Mouse (Mus musculus): ENCODE measurements around the gene Nop2. TPM values are rescaled to one million over a fixed set of nuclear protein-coding genes. Genes with fewer than 3 reads are reported as not detected.

The Nop2 gene
- polyA plus RNA-seq, 1 experiment from 2014 or later = 114 TPM

GRCm38 (mm10) chr6:125092372-125092771, 39.3 kb upstream of the Nop2 start:
- no peaks in the 10 kb centered on the region for H3K27me3 ChIP-seq (replicated peaks; ENCODE audit: control insufficient read depth, insufficient read depth, low read length)
- DNase-seq (ENCODE audit: low spot score) = no peak
- H3K4me2 ChIP-seq = no peak overlapping the region
- H3K27ac ChIP-seq (ENCODE audit: low read depth, low read length) = peak overlapping the region; percentile 35; the same call in 1 of the 2 replicates
- no peak overlapping the region for H3K4me3 ChIP-seq (ENCODE audit: low read depth, low read length)
- H3K36me3 ChIP-seq (ENCODE audit: control insufficient read depth, insufficient read depth, low read length) = no peaks in the 10 kb centered on the region
- 62% methylated on average over 5 of the region's 5 CpGs for WGBS
- no peaks in the 10 kb centered on the region for H3K9me3 ChIP-seq (ENCODE audit: control insufficient read depth, low read length)
- H3K4me1 ChIP-seq (replicated peaks; ENCODE audit: control insufficient read depth, insufficient read depth, low read length) = peaks cover 36% of the 10 kb centered on the region
- no peak for ATAC-seq (replicated peaks; ENCODE audit: low FRiP score)
- no peak overlapping the region for H3K9ac ChIP-seq (ENCODE audit: low read depth, low read length)

- no peak overlapping the region for H3K4me2 ChIP-seq
- no peaks in the 10 kb centered on the region for H3K9me3 ChIP-seq (ENCODE audit: control insufficient read depth, low read length)
- 53% methylated on average over 3 of the region's 3 CpGs for WGBS
- H3K27ac ChIP-seq (ENCODE audit: low read depth, low read length) = peak overlapping the region; percentile 98
- H3K36me3 ChIP-seq (ENCODE audit: control insufficient read depth, insufficient read depth, low read length) = no peaks in the 10 kb centered on the region; the same call in 1 of the 2 replicates
- no peak overlapping the region for H3K4me3 ChIP-seq (ENCODE audit: low read depth, low read length)
- H3K27me3 ChIP-seq (replicated peaks; ENCODE audit: control insufficient read depth, insufficient read depth, low read length) = no peaks in the 10 kb centered on the region
- H3K9ac ChIP-seq (ENCODE audit: low read depth, low read length) = no peak overlapping the region
- DNase-seq (ENCODE audit: low spot score) (no peak), ATAC-seq (replicated peaks; ENCODE audit: low FRiP score) (no peak)
- H3K4me1 ChIP-seq (replicated peaks; ENCODE audit: control insufficient read depth, insufficient read depth, low read length) = peaks cover 43% of the 10 kb centered on the region
Measured at GRCm38 (mm10) chr6:125094843-125095242, 36.9 kb upstream of the Nop2 start.

GRCm38 (mm10) chr6:125095391-125096278, 36.1 kb upstream of the Nop2 start, which contains the start of gene Chd4:
Chd4 (plus strand) TSS chr6:125095981.
- WGBS = 2% methylated on average over 41 of the region's 45 CpGs
- ATAC-seq (replicated peaks; ENCODE audit: low FRiP score) = peak; percentile 79
- Histone ChIP-seq H3K4me2 (peak within 1 kb of the TSS; percentile 80), H3K9me3 (ENCODE audit: control insufficient read depth, low read length) (no peaks in the 10 kb centered on the region), H3K4me3 (ENCODE audit: low read depth, low read length) (peak within 1 kb of the TSS; percentile 98), H3K9ac (ENCODE audit: low read depth, low read length) (peak within 1 kb of the TSS; percentile 94), H3K36me3 (ENCODE audit: control insufficient read depth, insufficient read depth, low read length) (peaks cover 7% of the 10 kb centered on the region), H3K4me1 (replicated peaks; ENCODE audit: control insufficient read depth, insufficient read depth, low read length) (peaks cover 35% of the 10 kb centered on the region), H3K27ac (ENCODE audit: low read depth, low read length) (peak within 1 kb of the TSS; percentile 98), H3K27me3 (replicated peaks; ENCODE audit: control insufficient read depth, insufficient read depth, low read length) (no peaks in the 10 kb centered on the region)
- DNase-seq (ENCODE audit: low spot score) = peak; percentile 90

GRCm38 (mm10) chr6:125096279-125096596, 35.5 kb upstream of the Nop2 start:
- H3K4me2 ChIP-seq = peak overlapping the region; percentile 80
- peaks cover 12% of the 10 kb centered on the region for H3K36me3 ChIP-seq (ENCODE audit: control insufficient read depth, insufficient read depth, low read length)
- peak overlapping the region; percentile 94 for H3K9ac ChIP-seq (ENCODE audit: low read depth, low read length)
- 0% methylated on average over 10 of the region's 32 CpGs for WGBS
- H3K27me3 ChIP-seq (replicated peaks; ENCODE audit: control insufficient read depth, insufficient read depth, low read length) = no peaks in the 10 kb centered on the region
- peak overlapping the region; percentile 98 for H3K4me3 ChIP-seq (ENCODE audit: low read depth, low read length)
- H3K4me1 ChIP-seq (replicated peaks; ENCODE audit: control insufficient read depth, insufficient read depth, low read length) = peaks cover 31% of the 10 kb centered on the region
- no peaks in the 10 kb centered on the region for H3K9me3 ChIP-seq (ENCODE audit: control insufficient read depth, low read length)
- ATAC-seq (replicated peaks; ENCODE audit: low FRiP score) (peak; percentile 55), DNase-seq (ENCODE audit: low spot score) (no peak)
- H3K27ac ChIP-seq (ENCODE audit: low read depth, low read length) = peak overlapping the region; percentile 98

- peak; percentile 66 for DNase-seq (ENCODE audit: low spot score)
- ATAC-seq (replicated peaks; ENCODE audit: low FRiP score) = peak; percentile 42
- H3K36me3 ChIP-seq (ENCODE audit: control insufficient read depth, insufficient read depth, low read length) = peaks cover 16% of the 10 kb centered on the region
Measured at GRCm38 (mm10) chr6:125096597-125097345, 34.9 kb upstream of the Nop2 start.

GRCm38 (mm10) chr6:125097346-125097689, 34.4 kb upstream of the Nop2 start:
- Histone ChIP-seq H3K27me3 (replicated peaks; ENCODE audit: control insufficient read depth, insufficient read depth, low read length) (no peaks in the 10 kb centered on the region), H3K36me3 (ENCODE audit: control insufficient read depth, insufficient read depth, low read length) (peaks cover 22% of the 10 kb centered on the region), H3K9me3 (ENCODE audit: control insufficient read depth, low read length) (no peaks in the 10 kb centered on the region), H3K27ac (ENCODE audit: low read depth, low read length) (peak overlapping the region; percentile 98), H3K4me3 (ENCODE audit: low read depth, low read length) (peak overlapping the region; percentile 98), H3K4me1 (replicated peaks; ENCODE audit: control insufficient read depth, insufficient read depth, low read length) (peaks cover 31% of the 10 kb centered on the region), H3K4me2 (peak overlapping the region; percentile 80), H3K9ac (ENCODE audit: low read depth, low read length) (peak overlapping the region; percentile 94)
- 1% methylated on average over 12 of the region's 12 CpGs for WGBS
- peak; percentile 12; the same call in 1 of the 2 replicates for ATAC-seq (replicated peaks; ENCODE audit: low FRiP score)
- DNase-seq (ENCODE audit: low spot score) = no peak

More at GRCm38 (mm10) chr6:125096597-125097345, 34.9 kb upstream of the Nop2 start:
- H3K27ac ChIP-seq (ENCODE audit: low read depth, low read length) = peak overlapping the region; percentile 98
- under 1% methylated on average over 43 of the region's 44 CpGs for WGBS
- peaks cover 31% of the 10 kb centered on the region for H3K4me1 ChIP-seq (replicated peaks; ENCODE audit: control insufficient read depth, insufficient read depth, low read length)
- H3K9me3 ChIP-seq (ENCODE audit: control insufficient read depth, low read length) = no peaks in the 10 kb centered on the region
- peak overlapping the region; percentile 80 for H3K4me2 ChIP-seq
- H3K9ac ChIP-seq (ENCODE audit: low read depth, low read length) = peak overlapping the region; percentile 94
- H3K27me3 ChIP-seq (replicated peaks; ENCODE audit: control insufficient read depth, insufficient read depth, low read length) = no peaks in the 10 kb centered on the region
- peak overlapping the region; percentile 98 for H3K4me3 ChIP-seq (ENCODE audit: low read depth, low read length)

- Histone ChIP-seq H3K9me3 (ENCODE audit: control insufficient read depth, low read length) (no peaks in the 10 kb centered on the region), H3K27ac (ENCODE audit: low read depth, low read length) (0 out of 2 replicates have a peak overlapping the region, but pooled peaks have one; percentile 6), H3K36me3 (ENCODE audit: control insufficient read depth, insufficient read depth, low read length) (peaks cover 28% of the 10 kb centered on the region), H3K4me2 (peak overlapping the region; percentile 80), H3K27me3 (replicated peaks; ENCODE audit: control insufficient read depth, insufficient read depth, low read length) (no peaks in the 10 kb centered on the region), H3K4me1 (replicated peaks; ENCODE audit: control insufficient read depth, insufficient read depth, low read length) (peaks cover 31% of the 10 kb centered on the region), H3K9ac (ENCODE audit: low read depth, low read length) (peak overlapping the region; percentile 94), H3K4me3 (ENCODE audit: low read depth, low read length) (peak overlapping the region; percentile 98)
- 55% methylated on average over 8 of the region's 8 CpGs for whole genome bisulfite sequencing
- ATAC-seq (replicated peaks; ENCODE audit: low FRiP score) (no peak), DNase-seq (ENCODE audit: low spot score) (no peak)
Measured at GRCm38 (mm10) chr6:125097951-125098350, 33.8 kb upstream of the Nop2 start.

- peaks cover 31% of the 10 kb centered on the region for H3K36me3 ChIP-seq (ENCODE audit: control insufficient read depth, insufficient read depth, low read length)
- peak overlapping the region; percentile 94 for H3K9ac ChIP-seq (ENCODE audit: low read depth, low read length)
- no peak for DNase-seq (ENCODE audit: low spot score)
- H3K4me3 ChIP-seq (ENCODE audit: low read depth, low read length) = peak overlapping the region; percentile 98
- no peak overlapping the region for H3K27ac ChIP-seq (ENCODE audit: low read depth, low read length)
- ATAC-seq (replicated peaks; ENCODE audit: low FRiP score) = no peak
- H3K27me3 ChIP-seq (replicated peaks; ENCODE audit: control insufficient read depth, insufficient read depth, low read length) = no peaks in the 10 kb centered on the region
- peak overlapping the region; percentile 80 for H3K4me2 ChIP-seq
- peaks cover 31% of the 10 kb centered on the region for H3K4me1 ChIP-seq (replicated peaks; ENCODE audit: control insufficient read depth, insufficient read depth, low read length)
- H3K9me3 ChIP-seq (ENCODE audit: control insufficient read depth, low read length) = no peaks in the 10 kb centered on the region
- 67% methylated on average over 3 of the region's 3 CpGs for WGBS
Measured at GRCm38 (mm10) chr6:125098513-125098912, 33.2 kb upstream of the Nop2 start.
